Mouse (Mus musculus) liver, postnatal 0 days (tissue): ENCODE results near the gene Nav2.
A peak's percentile ranks its signal among the peaks of the same experiment; 100 is the strongest.

ENCODE experiments used
- CTCF ChIP-seq: sonication (generic); IDR thresholded peaks from 2 replicates; pipeline ENCODE4 v1.5.1; 2016; ENCODE audit warnings: antibody characterized with exemption, low read depth
- EP300 ChIP-seq: IDR thresholded peaks from 2 replicates; pipeline ENCODE4 v1.6.1; 2016; ENCODE audit warnings: antibody characterized with exemption, low read depth, mild to moderate bottlenecking

DNA sequence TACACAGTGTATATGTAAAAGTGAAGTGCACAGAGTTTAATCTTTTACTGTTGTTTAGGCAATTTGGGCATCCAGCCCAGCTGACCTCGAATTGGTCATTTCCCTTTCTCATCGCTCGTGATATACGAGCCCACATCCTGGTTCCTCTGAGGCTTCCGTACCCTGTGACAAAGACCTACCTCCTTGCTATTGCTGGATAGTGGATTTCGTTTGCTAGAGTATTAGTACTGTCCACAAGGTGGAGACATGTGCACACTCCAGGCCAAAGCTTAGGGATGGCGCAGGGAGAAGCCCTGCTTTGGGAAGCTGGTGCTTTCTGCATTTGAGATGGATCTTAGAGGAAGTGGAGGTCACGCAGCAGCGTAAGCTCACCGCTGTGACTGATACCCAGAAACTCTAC is 559.3 kb downstream of the Nav2 start:
- TF ChIP-seq CTCF, result peak; percentile 82
- TF ChIP-seq EP300, result no peak
